In genomic region chr1:135267663-135268446, GRCm38 (mm10) we compare ENCODE assay signal across 18 mouse cellular contexts. TPM values are rescaled to one million over a fixed set of nuclear protein-coding genes. Genes with fewer than 3 reads are reported as not detected.
DNase-seq lines count a peak whose midpoint lies in the region; ATAC-seq and TF ChIP-seq lines count a peak whose summit lies in the region.
"Had no signal": no experiment of that assay in that cellular context is flagged by ENCODE, and none has a peak within 500 bp of the region (broad histone marks: within the 10 kb centered on the region; RNA-seq: fewer than 3 reads in every experiment).

No protein-coding gene starts in this region.

- H3K9ac ChIP-seq in liver, embryonic 16.5 days (ENCODE audit: low read depth, low read length): no peak overlapping the region
- H3K9ac ChIP-seq: forebrain, embryonic 12.5 days; liver, embryonic 15.5 days; neural tube, embryonic 13.5 days had no signal

- TF ChIP-seq CTCF in bone marrow, adult 2 months (IDR thresholded peaks at IDR 0.05; ENCODE audit: control insufficient read depth, insufficient read depth, low read length): peak; percentile 34; the same call in 1 of the 2 replicates

- H3K36me3 ChIP-seq in liver, embryonic 16.5 days (ENCODE audit: control insufficient read depth, insufficient read depth): no peaks in the 10 kb centered on the region

- H3K27ac ChIP-seq in bone marrow, adult 2 months (ENCODE audit: control insufficient read depth, insufficient read depth, low read depth, low read length, poor library complexity): no peak overlapping the region
- peak overlapping the region; percentile 17; the same call in 1 of the 2 replicates for H3K27ac ChIP-seq in liver, embryonic 16.5 days (ENCODE audit: low read length)
- H3K27ac ChIP-seq: forebrain, embryonic 12.5 days; left cerebral cortex, adult 2 months; liver, embryonic 15.5 days; neural tube, embryonic 13.5 days had no signal

- WGBS in bone marrow, adult 2 months: 5% methylated on average over 10 of the region's 10 CpGs
- 24% methylated on average over 10 of the region's 10 CpGs for WGBS in liver, embryonic 16.5 days (ENCODE audit: insufficient replicate concordance)

- TF ChIP-seq POLR2A in bone marrow, adult 2 months (IDR thresholded peaks at IDR 0.05; ENCODE audit: borderline replicate concordance, control insufficient read depth, low read depth, low read length): no peak

- no peaks in the 10 kb centered on the region for H3K27me3 ChIP-seq in liver, embryonic 16.5 days (ENCODE audit: control insufficient read depth, insufficient read depth, low read depth, low read length)
- H3K27me3 ChIP-seq: forebrain, embryonic 12.5 days; liver, embryonic 15.5 days; neural tube, embryonic 13.5 days; Patski had no signal

- peak; percentile 24 for DNase-seq in thymus, postnatal 0 days (ENCODE audit: low spot score)
- DNase-seq in thymus, postnatal 25 days: no peak
- DNase-seq in urinary bladder, postnatal 14 days (ENCODE audit: low spot score): no peak
- DNase-seq in adrenal gland, adult 18-20 months (ENCODE audit: low spot score in 2 of 2): no peak
- DNase-seq in right cerebral cortex, postnatal 36 days (ENCODE audit: low spot score in 2 of 2): no peak
- DNase-seq: adrenal gland, postnatal 10 days; cerebellum, adult 11 months; gastrocnemius, postnatal 10 days; kidney, postnatal 36 days; midbrain, embryonic 14.5 days had no signal

- no peak overlapping the region for H3K4me3 ChIP-seq in bone marrow, adult 2 months (replicated peaks; ENCODE audit: control insufficient read depth, low read depth, low read length)
- H3K4me3 ChIP-seq in liver, embryonic 16.5 days (ENCODE audit: low read depth, low read length): no peak overlapping the region
- H3K4me3 ChIP-seq: forebrain, embryonic 12.5 days; left cerebral cortex, adult 2 months; liver, embryonic 15.5 days; neural tube, embryonic 13.5 days had no signal

- no peaks in the 10 kb centered on the region for H3K4me1 ChIP-seq in bone marrow, adult 2 months (ENCODE audit: control insufficient read depth, insufficient read depth, low read length)
- no peaks in the 10 kb centered on the region for H3K4me1 ChIP-seq in liver, embryonic 16.5 days (ENCODE audit: control insufficient read depth, low read depth, low read length)
- H3K4me1 ChIP-seq: forebrain, embryonic 12.5 days; neural tube, embryonic 13.5 days had no signal

- H3K4me2 ChIP-seq in liver, embryonic 16.5 days (ENCODE audit: low read depth, low read length): no peak overlapping the region
- H3K4me2 ChIP-seq: forebrain, embryonic 12.5 days; liver, embryonic 15.5 days; neural tube, embryonic 13.5 days had no signal

- no peaks in the 10 kb centered on the region for H3K9me3 ChIP-seq in liver, embryonic 16.5 days (replicated peaks; ENCODE audit: control insufficient read depth, low read length)
- H3K9me3 ChIP-seq: forebrain, embryonic 12.5 days; liver, embryonic 15.5 days; neural tube, embryonic 13.5 days had no signal

- ATAC-seq in liver, embryonic 16.5 days (ENCODE audit: low read depth): no peak
- ATAC-seq: hindbrain, embryonic 16.5 days; Patski had no signal

RNA-seq across cellular contexts. Expression of gene Elf3, which starts 9.5 kb away (rescaled TPM):
- 4.4 and 5.0 TPM in 2 replicates for polyA plus RNA-seq in thymus, postnatal 0 days (2015; fragmentation: Nextera tagmentation; extraction: Ambion mirVana)
- not detected in 2 replicates for polyA plus RNA-seq in bone marrow, adult 2 months (2011; ENCODE audit: insufficient read depth, insufficient read length, low replicate concordance, missing spikeins)
- polyA plus RNA-seq in liver, embryonic 16.5 days (2015; fragmentation: Nextera tagmentation; extraction: Ambion mirVana): 0.93 and 2.5 TPM in 2 replicates
- total RNA-seq in adrenal gland, adult 18-20 months (2021): under 1 TPM in 1 of 2 experiments, not detected in 1; 0.19 TPM
- total RNA-seq: left cerebral cortex, adult 2 months had no signal

RNA-seq across cellular contexts. Expression of gene Rnpep, which starts 16.0 kb away (rescaled TPM):
- polyA plus RNA-seq in thymus, postnatal 0 days (2015; fragmentation: Nextera tagmentation; extraction: Ambion mirVana): 58.1 and 66.1 TPM in 2 replicates
- 17.9 and 33.0 TPM in 2 replicates for polyA plus RNA-seq in bone marrow, adult 2 months (2011; ENCODE audit: insufficient read depth, insufficient read length, low replicate concordance, missing spikeins)
- 21.4 and 23.8 TPM in 2 replicates for polyA plus RNA-seq in liver, embryonic 16.5 days (2015; fragmentation: Nextera tagmentation; extraction: Ambion mirVana)
- total RNA-seq in adrenal gland, adult 18-20 months (2021): 10 to 100 TPM; 45.2 to 51.1 TPM

RNA-seq across cellular contexts. Expression of gene Timm17a, which starts 45.7 kb away (rescaled TPM):
- 235 TPM in 2 replicates for polyA plus RNA-seq in thymus, postnatal 0 days (2015; fragmentation: Nextera tagmentation; extraction: Ambion mirVana)
- polyA plus RNA-seq in bone marrow, adult 2 months (2011; ENCODE audit: insufficient read depth, insufficient read length, low replicate concordance, missing spikeins): 30.9 and 32.7 TPM in 2 replicates
- 85.6 and 101 TPM in 2 replicates for polyA plus RNA-seq in liver, embryonic 16.5 days (2015; fragmentation: Nextera tagmentation; extraction: Ambion mirVana)
- total RNA-seq in adrenal gland, adult 18-20 months (2021): 100 to 1,000 TPM; 184 to 263 TPM

RNA-seq across cellular contexts. Expression of gene Lmod1, which starts 56.8 kb away (rescaled TPM):
- polyA plus RNA-seq in thymus, postnatal 0 days (2015; fragmentation: Nextera tagmentation; extraction: Ambion mirVana): 0.55 and 0.89 TPM in 2 replicates
- polyA plus RNA-seq in bone marrow, adult 2 months (2011; ENCODE audit: insufficient read depth, insufficient read length, low replicate concordance, missing spikeins): not detected in 2 replicates
- 0.07 and 0.12 TPM in 2 replicates for polyA plus RNA-seq in liver, embryonic 16.5 days (2015; fragmentation: Nextera tagmentation; extraction: Ambion mirVana)
- 1 to 10 TPM; 2.4 to 3.4 TPM for total RNA-seq in adrenal gland, adult 18-20 months (2021)
